7 mouse cellular contexts compared by ENCODE assay signal in the genomic region with DNA sequence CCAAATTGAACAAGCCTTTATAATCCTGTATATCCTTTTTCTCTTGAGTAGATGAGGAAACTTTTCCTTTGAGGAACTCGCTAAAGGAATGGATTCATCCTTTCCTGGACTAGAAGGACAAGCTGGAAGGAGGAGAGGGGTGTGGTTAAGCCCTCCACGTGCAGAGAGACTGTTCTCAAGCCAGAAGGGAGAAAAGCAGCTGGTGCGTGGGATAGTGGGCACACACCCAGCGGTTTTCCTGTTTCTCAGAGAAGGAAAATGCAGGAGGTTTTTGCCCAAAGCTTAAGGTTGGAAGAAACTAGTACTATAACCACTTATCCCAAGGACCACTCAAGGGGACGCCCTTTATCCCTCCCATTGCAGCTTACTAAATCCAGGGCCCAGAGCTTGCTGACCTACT. TPM values are rescaled to one million over a fixed set of nuclear protein-coding genes. Genes with fewer than 3 reads are reported as not detected.
DNase-seq lines count a peak whose midpoint lies in the region; ATAC-seq lines count a peak whose summit lies in the region.

No protein-coding gene starts in this region.

- no peaks in the 10 kb centered on the region for H3K36me3 ChIP-seq in heart, embryonic 10.5 days

- DNase-seq in ZHBTc4 (ENCODE audit: low read depth, low spot score): peak; percentile 0
- peak; percentile 35 to 48 for DNase-seq in cerebellum, postnatal 10 days
- DNase-seq in heart, embryonic 10.5 days (ENCODE audit: low spot score): no peak
- peak; percentile 47 to 57 for DNase-seq in left cerebral cortex, adult 8-10 months (ENCODE audit: low spot score in 2 of 2)
- DNase-seq in right cerebral cortex, adult 2 months (ENCODE audit: low spot score in 2 of 2): peak; percentile 78 to 79
- no peak for DNase-seq in urinary bladder, adult 18-20 months (ENCODE audit: low spot score in 2 of 2)

- peaks cover 26% of the 10 kb centered on the region for H3K27me3 ChIP-seq in heart, embryonic 10.5 days (ENCODE audit: insufficient read depth, poor library complexity, severe bottlenecking)

- no peak overlapping the region for H3K27ac ChIP-seq in heart, embryonic 10.5 days

- H3K4me1 ChIP-seq in heart, embryonic 10.5 days: 0 out of 2 replicates have a peak, but pooled peaks cover 3% of the 10 kb centered on the region

- H3K9me3 ChIP-seq in heart, embryonic 10.5 days: 0 out of 2 replicates have a peak, but pooled peaks cover 3% of the 10 kb centered on the region

- no peak for ATAC-seq in inflammation-experienced regulatory T-cells, adult 6 months

- WGBS in heart, embryonic 10.5 days: 23% methylated on average over 5 of the region's 5 CpGs

- H3K4me3 ChIP-seq in heart, embryonic 10.5 days: peak overlapping the region; percentile 69; the same call in 1 of the 2 replicates

RNA-seq across cellular contexts. Expression of a gene that starts 0.7 kb away (rescaled TPM):
- 5.5 and 9.9 TPM in 2 replicates for polyA plus RNA-seq in heart, embryonic 10.5 days (2016; fragmentation: Nextera tagmentation; extraction: Ambion mirVana)
- 10 to 100 TPM; 18.7 to 23.9 (median 19.6) TPM for total RNA-seq in left cerebral cortex, adult 8-10 months (2022)
- polyA plus RNA-seq in inflammation-experienced regulatory T-cells, adult 6 months (2017; shearing (Covaris generic)): under 1 TPM in 1 of 3 experiments, not detected in 2; 0.11 TPM

Comparison
In these comparisons a context has a peak if more than half of its experiments do, and no peak if none do; other contexts are left out.
1. DNase-seq: peak in ZHBTc4 (single experiment), cerebellum, postnatal 10 days (2 of 2), left cerebral cortex, adult 8-10 months (2 of 2) and right cerebral cortex, adult 2 months (2 of 2); none in heart, embryonic 10.5 days (single experiment) and urinary bladder, adult 18-20 months (0 of 2).